Mouse (Mus musculus) c-Kit-positive CD71-positive TER-119-negative erythroid progenitor cells, embryonic 14.5 days (primary cell): ENCODE measurements around the gene Pitx1.

ENCODE experiments used
- DNase-seq: peaks from one replicate; pipeline ENCODE4 v3.0.0-alpha.2; 2013; ENCODE audit warnings: low read depth

The Pitx1 gene

GRCm38 (mm10) chr13:55836142-55836625, at the start of gene Pitx1:
TSS of gene Pitx1 (minus strand) at chr13:55836192.
- DNase-seq = no peak

- DNase-seq = no peak
These were observed 45.6 kb upstream of the Pitx1 start for GRCm38 (mm10) chr13:55881431-55882202.

GRCm38 (mm10) chr13:55878353-55878752, 42.4 kb upstream of the Pitx1 start:
- DNase-seq = no peak

- DNase-seq = no peak
These were observed 35.4 kb upstream of the Pitx1 start for GRCm38 (mm10) chr13:55871410-55871809.

GRCm38 (mm10) chr13:55870001-55870400, 34.0 kb upstream of the Pitx1 start:
- no peak for DNase-seq

- no peak for DNase-seq
These were observed 31.6 kb upstream of the Pitx1 start for GRCm38 (mm10) chr13:55867540-55868103.

GRCm38 (mm10) chr13:55860483-55860882, 24.5 kb upstream of the Pitx1 start:
- no peak for DNase-seq

GRCm38 (mm10) chr13:55858463-55858862, 22.5 kb upstream of the Pitx1 start:
- DNase-seq = no peak

GRCm38 (mm10) chr13:55855793-55856192, 19.8 kb upstream of the Pitx1 start:
- no peak for DNase-seq

GRCm38 (mm10) chr13:55852205-55852604, 16.2 kb upstream of the Pitx1 start:
- DNase-seq = no peak

GRCm38 (mm10) chr13:55850726-55851125, 14.7 kb upstream of the Pitx1 start:
- no peak for DNase-seq

GRCm38 (mm10) chr13:55848604-55849190, 12.7 kb upstream of the Pitx1 start:
- DNase-seq = no peak

GRCm38 (mm10) chr13:55847805-55848204, 11.8 kb upstream of the Pitx1 start:
- DNase-seq = no peak

- DNase-seq = peak; percentile 7
These were observed 7.7 kb upstream of the Pitx1 start for GRCm38 (mm10) chr13:55843700-55844099.

- no peak for DNase-seq
These were observed 4.2 kb upstream of the Pitx1 start for GRCm38 (mm10) chr13:55840223-55840622.

GRCm38 (mm10) chr13:55836786-55837780, 1.1 kb upstream of the Pitx1 start:
- no peak for DNase-seq

GRCm38 (mm10) chr13:55835548-55836097, 369 bp downstream of the Pitx1 start:
- no peak for DNase-seq

GRCm38 (mm10) chr13:55834667-55835066, 1.3 kb downstream of the Pitx1 start:
- no peak for DNase-seq

GRCm38 (mm10) chr13:55833921-55834320, 2.1 kb downstream of the Pitx1 start:
- no peak for DNase-seq

- no peak for DNase-seq
These were observed 3.4 kb downstream of the Pitx1 start for GRCm38 (mm10) chr13:55832602-55833001.

- DNase-seq = no peak
These were observed 4.3 kb downstream of the Pitx1 start for GRCm38 (mm10) chr13:55831722-55832160.
